Mouse (Mus musculus): Measurements from ENCODE around the gene B4galnt3. TPM values are rescaled to one million over a fixed set of nuclear protein-coding genes. Genes with fewer than 3 reads are reported as not detected.
A peak's percentile ranks its signal among the peaks of the same experiment; 100 is the strongest.

Gene B4galnt3
- total and polyA plus RNA-seq, 2 experiments from 2014 or later = 0.16 to 1.2 TPM

- ATAC-seq (no peak), DNase-seq (no peak)
- no peak overlapping the region for H3K4me3 ChIP-seq (ENCODE audit: low read depth, low read length)
- no peaks in the 10 kb centered on the region for H3K36me3 ChIP-seq (ENCODE audit: insufficient read depth)
- no peak for TF ChIP-seq CTCF (IDR thresholded peaks at IDR 0.05; ENCODE audit: low read depth)
- no peaks in the 10 kb centered on the region for H3K27me3 ChIP-seq (ENCODE audit: insufficient read depth, low read length)
- H3K4me1 ChIP-seq (ENCODE audit: insufficient read depth) = no peaks in the 10 kb centered on the region
- H3K27ac ChIP-seq (ENCODE audit: low read depth, low read length) = no peak overlapping the region
- H3K4me2 ChIP-seq (ENCODE audit: low read depth) = no peak overlapping the region
- 86% methylated on average over 11 of the region's 11 CpGs for WGBS
- H3K9ac ChIP-seq = no peak overlapping the region
- H3K9me3 ChIP-seq (ENCODE audit: low read length) = no peaks in the 10 kb centered on the region
Observed at GRCm38 (mm10) chr6:120318303-120318940, 24.1 kb upstream of the B4galnt3 start.

- Histone ChIP-seq H3K4me3 (ENCODE audit: low read depth, low read length) (no peak overlapping the region), H3K27me3 (ENCODE audit: insufficient read depth, low read length) (no peaks in the 10 kb centered on the region), H3K9ac (no peak overlapping the region), H3K4me1 (ENCODE audit: insufficient read depth) (no peaks in the 10 kb centered on the region), H3K4me2 (ENCODE audit: low read depth) (no peak overlapping the region), H3K27ac (ENCODE audit: low read depth, low read length) (no peak overlapping the region), H3K36me3 (ENCODE audit: insufficient read depth) (no peaks in the 10 kb centered on the region), H3K9me3 (ENCODE audit: low read length) (no peaks in the 10 kb centered on the region)
- TF ChIP-seq CTCF (IDR thresholded peaks at IDR 0.05; ENCODE audit: low read depth) = no peak
- WGBS = 77% methylated on average over 5 of the region's 5 CpGs
- ATAC-seq = no peak
- DNase-seq = no peak
Observed at GRCm38 (mm10) chr6:120312443-120312842, 18.1 kb upstream of the B4galnt3 start.

- Histone ChIP-seq H3K27me3 (ENCODE audit: insufficient read depth, low read length) (no peaks in the 10 kb centered on the region), H3K9ac (no peak overlapping the region), H3K4me1 (ENCODE audit: insufficient read depth) (no peaks in the 10 kb centered on the region), H3K9me3 (ENCODE audit: low read length) (no peaks in the 10 kb centered on the region), H3K27ac (ENCODE audit: low read depth, low read length) (no peak overlapping the region), H3K36me3 (ENCODE audit: insufficient read depth) (no peaks in the 10 kb centered on the region), H3K4me3 (ENCODE audit: low read depth, low read length) (no peak overlapping the region), H3K4me2 (ENCODE audit: low read depth) (no peak overlapping the region)
- DNase-seq (no peak), ATAC-seq (no peak)
- whole genome bisulfite sequencing = 70% methylated on average over 3 of the region's 3 CpGs
- no peak for TF ChIP-seq CTCF (IDR thresholded peaks at IDR 0.05; ENCODE audit: low read depth)
Observed at GRCm38 (mm10) chr6:120309787-120310186, 15.4 kb upstream of the B4galnt3 start.

DNA sequence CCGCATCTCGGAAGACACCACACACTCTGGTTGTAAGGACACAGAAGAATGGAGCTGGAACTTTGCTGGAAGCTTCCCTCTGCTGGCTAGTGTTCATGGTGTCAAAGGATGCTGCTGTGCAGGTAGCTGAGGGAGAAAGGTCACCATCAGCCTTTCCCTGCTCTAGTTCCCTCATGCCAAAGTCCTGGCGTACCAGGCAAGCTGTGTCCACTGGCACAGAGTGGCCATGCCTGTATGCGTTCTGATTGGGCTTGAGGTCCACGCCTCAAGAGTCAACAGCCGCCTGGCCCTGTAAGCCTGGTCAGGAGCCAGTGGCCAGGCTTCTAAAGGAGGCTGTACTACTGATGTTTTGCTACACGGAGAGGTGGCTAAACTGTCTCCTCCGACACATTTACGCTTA, 15.0 kb upstream of the B4galnt3 start:
- Histone ChIP-seq H3K27me3 (ENCODE audit: insufficient read depth, low read length) (no peaks in the 10 kb centered on the region), H3K4me1 (ENCODE audit: insufficient read depth) (no peaks in the 10 kb centered on the region), H3K9ac (no peak overlapping the region), H3K4me2 (ENCODE audit: low read depth) (no peak overlapping the region), H3K36me3 (ENCODE audit: insufficient read depth) (no peaks in the 10 kb centered on the region), H3K27ac (ENCODE audit: low read depth, low read length) (no peak overlapping the region), H3K4me3 (ENCODE audit: low read depth, low read length) (no peak overlapping the region), H3K9me3 (ENCODE audit: low read length) (no peaks in the 10 kb centered on the region)
- no peak for ATAC-seq
- no peak for DNase-seq
- WGBS = 83% methylated on average over 9 of the region's 9 CpGs
- TF ChIP-seq CTCF (IDR thresholded peaks at IDR 0.05; ENCODE audit: low read depth) = no peak

GRCm38 (mm10) chr6:120306859-120307594, 12.7 kb upstream of the B4galnt3 start:
- TF ChIP-seq CTCF (IDR thresholded peaks at IDR 0.05; ENCODE audit: low read depth) = no peak
- Histone ChIP-seq H3K9ac (no peak overlapping the region), H3K27ac (ENCODE audit: low read depth, low read length) (no peak overlapping the region), H3K9me3 (ENCODE audit: low read length) (no peaks in the 10 kb centered on the region), H3K27me3 (ENCODE audit: insufficient read depth, low read length) (no peaks in the 10 kb centered on the region), H3K4me2 (ENCODE audit: low read depth) (no peak overlapping the region), H3K4me3 (ENCODE audit: low read depth, low read length) (no peak overlapping the region), H3K36me3 (ENCODE audit: insufficient read depth) (no peaks in the 10 kb centered on the region), H3K4me1 (ENCODE audit: insufficient read depth) (no peaks in the 10 kb centered on the region)
- no peak for DNase-seq
- WGBS = 90% methylated on average over 3 of the region's 3 CpGs
- ATAC-seq = no peak

- H3K9ac ChIP-seq = no peak overlapping the region
Observed at GRCm38 (mm10) chr6:120302755-120303316, 8.5 kb upstream of the B4galnt3 start.

GRCm38 (mm10) chr6:120301137-120301536, 6.8 kb upstream of the B4galnt3 start:
- 25% methylated on average over 6 of the region's 6 CpGs for WGBS
- DNase-seq (peak; percentile 72), ATAC-seq (peak; percentile 85)
- TF ChIP-seq CTCF (IDR thresholded peaks at IDR 0.05; ENCODE audit: low read depth) = peak; percentile 76
- Histone ChIP-seq H3K36me3 (ENCODE audit: insufficient read depth) (no peaks in the 10 kb centered on the region), H3K4me2 (ENCODE audit: low read depth) (no peak overlapping the region), H3K27ac (ENCODE audit: low read depth, low read length) (no peak overlapping the region), H3K4me1 (ENCODE audit: insufficient read depth) (no peaks in the 10 kb centered on the region), H3K4me3 (ENCODE audit: low read depth, low read length) (no peak overlapping the region), H3K27me3 (ENCODE audit: insufficient read depth, low read length) (no peaks in the 10 kb centered on the region), H3K9me3 (ENCODE audit: low read length) (no peaks in the 10 kb centered on the region), H3K9ac (no peak overlapping the region)

More at GRCm38 (mm10) chr6:120302755-120303316, 8.5 kb upstream of the B4galnt3 start:
- Histone ChIP-seq H3K27me3 (ENCODE audit: insufficient read depth, low read length) (no peaks in the 10 kb centered on the region), H3K27ac (ENCODE audit: low read depth, low read length) (no peak overlapping the region), H3K9me3 (ENCODE audit: low read length) (no peaks in the 10 kb centered on the region), H3K4me2 (ENCODE audit: low read depth) (peak overlapping the region; percentile 17; the same call in 1 of the 2 replicates), H3K4me3 (ENCODE audit: low read depth, low read length) (no peak overlapping the region), H3K4me1 (ENCODE audit: insufficient read depth) (no peaks in the 10 kb centered on the region), H3K36me3 (ENCODE audit: insufficient read depth) (no peaks in the 10 kb centered on the region)
- DNase-seq (peak; percentile 17), ATAC-seq (no peak)
- peak; percentile 60 for TF ChIP-seq CTCF (IDR thresholded peaks at IDR 0.05; ENCODE audit: low read depth)
- WGBS = 26% methylated on average over 16 of the region's 16 CpGs

All from forebrain, postnatal 0 days (tissue).